Mouse (Mus musculus) kidney, postnatal 25 days (tissue): Measurements from ENCODE around the gene Zfp706.

Experiments used
- DNase-seq, 2 experiments: peaks; one replicate each; pipeline ENCODE4 v3.0.0; 2021; ENCODE audit warnings: mixed read lengths in 2 of 2

Gene Zfp706

GRCm38 (mm10) chr15:36977823-36978222 lies 29.8 kb downstream of the Zfp706 start:
- DNase-seq, result peak in 1 of 2 experiments; percentile 24

- peak in 1 of 2 experiments; percentile 49 for DNase-seq
Measured at GRCm38 (mm10) chr15:36975690-36976089, 31.9 kb downstream of the Zfp706 start.

- no peak for DNase-seq
Measured at GRCm38 (mm10) chr15:36975256-36975620, 32.3 kb downstream of the Zfp706 start.

- peak in 1 of 2 experiments; percentile 39 for DNase-seq
Measured at GRCm38 (mm10) chr15:36974614-36975255, 32.8 kb downstream of the Zfp706 start.

- no peak for DNase-seq
Measured at GRCm38 (mm10) chr15:36973714-36974113, 33.9 kb downstream of the Zfp706 start.

GRCm38 (mm10) chr15:36973290-36973689 lies 34.3 kb downstream of the Zfp706 start:
- no peak for DNase-seq

- peak in 1 of 2 experiments; percentile 37 for DNase-seq
Measured at GRCm38 (mm10) chr15:36969794-36970193, 37.8 kb downstream of the Zfp706 start.

GRCm38 (mm10) chr15:36968295-36968694 lies 39.3 kb downstream of the Zfp706 start:
- no peak for DNase-seq

GRCm38 (mm10) chr15:36967381-36968211 lies 40.0 kb downstream of the Zfp706 start:
- DNase-seq, result peak in 1 of 2 experiments; percentile 34

- DNase-seq, result no peak
Measured at GRCm38 (mm10) chr15:36966940-36967339, 40.6 kb downstream of the Zfp706 start.

GRCm38 (mm10) chr15:36966466-36966865 lies 41.1 kb downstream of the Zfp706 start:
- peak in 1 of 2 experiments; percentile 32 for DNase-seq

- DNase-seq, result peak in 1 of 2 experiments; percentile 10
Measured at GRCm38 (mm10) chr15:36965743-36966142, 41.8 kb downstream of the Zfp706 start.

GRCm38 (mm10) chr15:36962931-36963330 lies 44.6 kb downstream of the Zfp706 start:
- DNase-seq, result peak in 1 of 2 experiments; percentile 12

- DNase-seq, result peak in 1 of 2 experiments; percentile 26
Measured at GRCm38 (mm10) chr15:36960876-36961237, 46.7 kb downstream of the Zfp706 start.

GRCm38 (mm10) chr15:36960010-36960875 lies 47.3 kb downstream of the Zfp706 start:
- peak; percentile 68 to 72 for DNase-seq

GRCm38 (mm10) chr15:36956221-36956620 lies 51.4 kb downstream of the Zfp706 start:
- DNase-seq, result peak in 1 of 2 experiments; percentile 2

- no peak for DNase-seq
Measured at GRCm38 (mm10) chr15:36950258-36950657, 57.3 kb downstream of the Zfp706 start.

- no peak for DNase-seq
Measured at GRCm38 (mm10) chr15:36948866-36949546, 58.6 kb downstream of the Zfp706 start.
